Mouse (Mus musculus) MEL (cell line): ENCODE measurements around the gene Zfp637. TPM values are rescaled to one million over a fixed set of nuclear protein-coding genes. Genes with fewer than 3 reads are reported as not detected.
A peak's percentile ranks its signal among the peaks of the same experiment; 100 is the strongest.

Source experiments
- DNase-seq: peaks from one replicate; pipeline ENCODE4 v3.0.0; 2011; ENCODE audit warnings: low read depth, low spot score
- H3K27ac ChIP-seq: 2 replicates; pipeline ENCODE4 v1.5.1; 2012; ENCODE audit warnings: low read depth, mild to moderate bottlenecking, control low read depth, low read length, moderate library complexity; ENCODE audit not compliant: control insufficient read depth
- H3K27me3 ChIP-seq, 2 experiments: fragments of 150-350 bp in 1 of 2; sonication (generic) in 1 of 2; 2 replicates each; pipeline ENCODE4 v1.6.1; 2012; ENCODE audit warnings: low read length in 2 of 2, mild to moderate bottlenecking in 2 of 2, improper control_type of control experiment in 1 of 2, moderate library complexity in 1 of 2; ENCODE audit not compliant: insufficient read depth in 2 of 2, control insufficient read depth in 1 of 2
- H3K36me3 ChIP-seq, 2 experiments: 2 replicates each; pipeline ENCODE4 v1.6.1; 2012 to 2014; ENCODE audit warnings: low read length in 2 of 2, improper control_type of control experiment in 1 of 2, inconsistent platforms in 1 of 2, mild to moderate bottlenecking in 1 of 2; ENCODE audit not compliant: insufficient read depth in 2 of 2, control insufficient read depth in 1 of 2
- H3K4me1 ChIP-seq, 2 experiments: fragments of 150-350 bp in 1 of 2; sonication (generic) in 1 of 2; 2 replicates each; pipeline ENCODE4 v1.6.1; 2012; ENCODE audit warnings: low read length in 2 of 2, improper control_type of control experiment in 1 of 2, mild to moderate bottlenecking in 1 of 2; ENCODE audit not compliant: insufficient read depth in 2 of 2, control insufficient read depth in 1 of 2
- H3K4me3 ChIP-seq, 2 experiments: fragments of 150-350 bp in 1 of 2; sonication (generic) in 1 of 2; 2 replicates each; pipeline ENCODE4 v1.5.1; 2012; ENCODE audit warnings: low read depth in 2 of 2, low read length in 2 of 2, mild to moderate bottlenecking in 2 of 2, moderate library complexity in 2 of 2, control low read depth in 1 of 2, improper control_type of control experiment in 1 of 2; ENCODE audit not compliant: control insufficient read depth in 1 of 2, insufficient read depth in 1 of 2
- H3K79me2 ChIP-seq: 2 replicates; pipeline ENCODE4 v1.6.1; 2012; ENCODE audit warnings: mild to moderate bottlenecking, low read length, moderate library complexity; ENCODE audit not compliant: control insufficient read depth, poor library complexity, insufficient read depth
- H3K9ac ChIP-seq: 2 replicates; pipeline ENCODE4 v1.6.1; 2012; ENCODE audit warnings: low read depth, mild to moderate bottlenecking, control low read depth, low read length, moderate library complexity; ENCODE audit not compliant: control insufficient read depth, poor library complexity, severe bottlenecking
- H3K9me3 ChIP-seq: fragments of 150-350 bp; sonication (generic); replicated peaks from 2 replicates; pipeline ENCODE4 v1.6.1; 2012; ENCODE audit warnings: mild to moderate bottlenecking, low read length, improper control_type of control experiment, moderate library complexity; ENCODE audit not compliant: insufficient read depth
- BHLHE40 ChIP-seq: IDR thresholded peaks from 2 replicates; pipeline ENCODE4 v1.6.1; 2012; ENCODE audit warnings: low read depth, mild to moderate bottlenecking, inconsistent platforms, low read length, improper control_type of control experiment, borderline replicate concordance
- CHD2 ChIP-seq: IDR thresholded peaks from 2 replicates; pipeline ENCODE4 v1.6.1; 2011; ENCODE audit warnings: low read length, improper control_type of control experiment
- CTCF ChIP-seq, 3 experiments: IDR thresholded peaks in 2 of 3; conservative IDR thresholded peaks in 1 of 3; 2 replicates each; pipeline ENCODE4 v1.5.1; 2011 to 2012; ENCODE audit warnings: low read length in 3 of 3, low read depth in 2 of 3, mild to moderate bottlenecking in 2 of 3, improper control_type of control experiment in 1 of 3, inconsistent platforms in 1 of 3, mixed read lengths in 1 of 3, moderate library complexity in 1 of 3; ENCODE audit not compliant: control insufficient read depth in 1 of 3, insufficient read depth in 1 of 3, poor library complexity in 1 of 3, severe bottlenecking in 1 of 3
- E2F4 ChIP-seq: IDR thresholded peaks from 2 replicates; pipeline ENCODE4 v1.6.1; 2011; ENCODE audit warnings: low read depth, low read length, improper control_type of control experiment, borderline replicate concordance
- ELF1 ChIP-seq: IDR thresholded peaks from 2 replicates; pipeline ENCODE4 v1.6.1; 2014; ENCODE audit warnings: low read depth, mild to moderate bottlenecking, inconsistent platforms, low read length, improper control_type of control experiment, moderate library complexity
- EP300 ChIP-seq, 2 experiments: IDR thresholded peaks; 2 replicates each; pipeline ENCODE4 v1.6.1; 2011; ENCODE audit warnings: improper control_type of control experiment in 2 of 2, low read length in 2 of 2, low read depth in 1 of 2, mild to moderate bottlenecking in 1 of 2
- ETS1 ChIP-seq: IDR thresholded peaks from 2 replicates; pipeline ENCODE4 v1.6.1; 2012; ENCODE audit warnings: low read depth, mild to moderate bottlenecking, inconsistent platforms, low read length, improper control_type of control experiment, moderate library complexity
- GABPA ChIP-seq: IDR thresholded peaks from 2 replicates; pipeline ENCODE4 v1.6.1; 2012; ENCODE audit warnings: low read depth, mild to moderate bottlenecking, inconsistent platforms, low read length, improper control_type of control experiment, moderate library complexity
- GATA1 ChIP-seq: IDR thresholded peaks from 2 replicates; pipeline ENCODE4 v1.6.1; 2011; ENCODE audit warnings: low read depth, low read length, improper control_type of control experiment
- HCFC1 ChIP-seq: IDR thresholded peaks from 2 replicates; pipeline ENCODE4 v1.6.1; 2012; ENCODE audit warnings: low read depth, mild to moderate bottlenecking, inconsistent platforms, low read length, improper control_type of control experiment, moderate library complexity
- JUND ChIP-seq: IDR thresholded peaks from 2 replicates; pipeline ENCODE4 v1.6.1; 2011; ENCODE audit warnings: low read depth, mild to moderate bottlenecking, improper control_type of control experiment, low read length
- KAT2A ChIP-seq: conservative IDR thresholded peaks from 2 replicates; pipeline ENCODE4 v1.6.1; 2012; ENCODE audit warnings: low read depth, low read length, improper control_type of control experiment, inconsistent platforms
- MAFK ChIP-seq: IDR thresholded peaks from 2 replicates; pipeline ENCODE4 v1.6.1; 2011; ENCODE audit warnings: low read depth, mild to moderate bottlenecking, low read length, improper control_type of control experiment, borderline replicate concordance
- MAZ ChIP-seq: IDR thresholded peaks from 2 replicates; pipeline ENCODE4 v1.6.1; 2012; ENCODE audit warnings: low read depth, mild to moderate bottlenecking, inconsistent platforms, low read length, improper control_type of control experiment
- MEF2A ChIP-seq: IDR thresholded peaks from 2 replicates; pipeline ENCODE4 v1.6.1; 2014; ENCODE audit warnings: low read depth, mild to moderate bottlenecking, inconsistent platforms, low read length, improper control_type of control experiment; ENCODE audit not compliant: poor library complexity, insufficient replicate concordance, severe bottlenecking; ENCODE audit errors: extremely low read depth
- MXI1 ChIP-seq: IDR thresholded peaks from 2 replicates; pipeline ENCODE4 v1.6.1; 2011; ENCODE audit warnings: mild to moderate bottlenecking, low read depth, low read length, improper control_type of control experiment
- MYB ChIP-seq: IDR thresholded peaks from 2 replicates; pipeline ENCODE4 v1.6.1; 2011; ENCODE audit warnings: mild to moderate bottlenecking, low read depth, low read length, improper control_type of control experiment
- MYC ChIP-seq: IDR thresholded peaks from 2 replicates; pipeline ENCODE4 v1.6.1; 2011; ENCODE audit warnings: low read depth, mild to moderate bottlenecking, low read length, improper control_type of control experiment, moderate library complexity
- NELFE ChIP-seq: IDR thresholded peaks from 2 replicates; pipeline ENCODE4 v1.6.1; 2011; ENCODE audit warnings: low read depth, low read length, improper control_type of control experiment
- NRF1 ChIP-seq: IDR thresholded peaks from 2 replicates; pipeline ENCODE4 v1.6.1; 2014; ENCODE audit warnings: low read depth, mild to moderate bottlenecking, inconsistent platforms, low read length, improper control_type of control experiment, moderate library complexity; ENCODE audit not compliant: poor library complexity, insufficient read depth, severe bottlenecking
- POLR2A ChIP-seq, 2 experiments: IDR thresholded peaks; 2 replicates each; pipeline ENCODE4 v1.6.1; 2011 to 2012; ENCODE audit warnings: low read length in 2 of 2, mild to moderate bottlenecking in 2 of 2, control low read depth in 1 of 2, improper control_type of control experiment in 1 of 2, low read depth in 1 of 2, moderate library complexity in 1 of 2; ENCODE audit not compliant: control insufficient read depth in 1 of 2, insufficient read depth in 1 of 2, poor library complexity in 1 of 2
- RAD21 ChIP-seq: IDR thresholded peaks from 2 replicates; pipeline ENCODE4 v1.6.1; 2011; ENCODE audit warnings: mild to moderate bottlenecking, low read depth, low read length, improper control_type of control experiment
- RCOR1 ChIP-seq: IDR thresholded peaks from 2 replicates; pipeline ENCODE4 v1.6.1; 2012; ENCODE audit warnings: low read depth, mild to moderate bottlenecking, inconsistent platforms, low read length, improper control_type of control experiment
- TBP ChIP-seq: IDR thresholded peaks from 2 replicates; pipeline ENCODE4 v1.8.0; 2011; ENCODE audit warnings: low read depth, low read length, improper control_type of control experiment
- UBTF ChIP-seq: IDR thresholded peaks from 2 replicates; pipeline ENCODE4 v1.6.1; 2012; ENCODE audit warnings: low read depth, mild to moderate bottlenecking, inconsistent platforms, low read length, improper control_type of control experiment, moderate library complexity, borderline replicate concordance; ENCODE audit not compliant: insufficient read depth
- USF1 ChIP-seq: IDR thresholded peaks from 2 replicates; pipeline ENCODE4 v1.6.1; 2014; ENCODE audit warnings: low read depth, mild to moderate bottlenecking, inconsistent platforms, low read length, improper control_type of control experiment, moderate library complexity
- USF2 ChIP-seq, 2 experiments: IDR thresholded peaks; 2 replicates each; pipeline ENCODE4 v1.6.1; 2011 to 2012; ENCODE audit warnings: improper control_type of control experiment in 2 of 2, low read length in 2 of 2, borderline replicate concordance in 1 of 2, inconsistent platforms in 1 of 2, low read depth in 1 of 2, mild to moderate bottlenecking in 1 of 2; ENCODE audit not compliant: insufficient read depth in 1 of 2
- ZC3H11A ChIP-seq: IDR thresholded peaks from 2 replicates; pipeline ENCODE4 v1.6.1; 2012; ENCODE audit warnings: low read depth, mild to moderate bottlenecking, inconsistent platforms, low read length, improper control_type of control experiment
- ZKSCAN1 ChIP-seq: IDR thresholded peaks from 2 replicates; pipeline ENCODE4 v1.6.1; 2012; ENCODE audit warnings: low read depth, mild to moderate bottlenecking, inconsistent platforms, low read length, improper control_type of control experiment, moderate library complexity
- ZMIZ1 ChIP-seq: IDR thresholded peaks from 2 replicates; pipeline ENCODE4 v1.6.1; 2012; ENCODE audit warnings: low read depth, mild to moderate bottlenecking, inconsistent platforms, low read length, improper control_type of control experiment, moderate library complexity
- ZNF384 ChIP-seq: IDR thresholded peaks from 2 replicates; pipeline ENCODE4 v1.6.1; 2012; ENCODE audit warnings: low read depth, mild to moderate bottlenecking, inconsistent platforms, low read length, improper control_type of control experiment
- polyA plus RNA-seq, 2 experiments: library from polyadenylated mRNA; stranded (reverse) in 1 of 2; unstranded in 1 of 2; fragments of >175 nt in 1 of 2; fragments of >200 nt in 1 of 2; gene quantifications; 2 replicates each; pipeline versions ENCODE4 v1.2.1 to v1.2.4; 2012; ENCODE audit warnings: low replicate concordance in 2 of 2, low read depth in 1 of 2; ENCODE audit not compliant: insufficient read length in 2 of 2, insufficient read depth in 1 of 2, missing spikeins in 1 of 2
- total RNA-seq: library from RNA; depleted of rRNA; stranded (reverse); fragments of 300-350 nt; gene quantifications from 2 replicates; pipeline ENCODE4 v1.2.3, GENCODE M21; 2012

Zfp637 gene
- total and polyA plus RNA-seq, 3 experiments, result 52.4 to 53.8 TPM; not detected in 1

- TF ChIP-seq JUND (no peak), NRF1 (no peak), MYB (no peak), UBTF (no peak), ZC3H11A (no peak), E2F4 (no peak), TBP (no peak), ZMIZ1 (no peak), KAT2A (no peak), CHD2 (no peak), USF1 (no peak), MYC (0 out of 2 replicates have a peak, but pooled peaks have one; percentile 37), GABPA (no peak), MXI1 (0 out of 2 replicates have a peak, but pooled peaks have one; percentile 36)
- TF ChIP-seq, all 39 proteins: peak for 12
Measured at GRCm38 (mm10) chr6:117888032-117888431, 47.1 kb downstream of the Zfp637 start (continued).

DNA sequence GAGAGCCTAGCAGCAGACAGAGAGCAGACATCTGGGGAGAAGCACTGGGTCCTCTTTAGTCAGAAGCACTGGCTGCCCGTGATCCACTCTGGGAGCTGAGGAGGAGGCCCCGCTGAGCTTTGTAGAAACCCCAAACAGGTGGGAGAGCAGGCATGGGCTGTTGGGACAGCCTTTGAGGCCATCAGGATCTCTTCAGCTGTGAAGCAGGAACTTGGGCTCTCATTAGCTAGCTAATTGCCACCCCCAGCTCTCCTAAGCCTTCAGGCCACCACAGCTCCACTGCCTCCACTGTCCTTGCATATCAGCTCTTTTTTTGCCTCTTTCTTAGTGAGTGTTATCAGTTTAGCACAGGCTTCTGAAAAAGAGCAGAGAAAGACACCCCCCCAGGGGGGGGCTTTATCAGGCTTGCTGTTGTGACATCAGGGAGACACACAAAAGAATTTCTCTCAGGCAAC, 47.7 kb downstream of the Zfp637 start:
- H3K79me2 ChIP-seq, result peaks cover 10% of the 10 kb centered on the region
- peak overlapping the region; percentile 69 for H3K9ac ChIP-seq
- peak; percentile 95 for DNase-seq
- peak overlapping the region; percentile 18 to 28 for H3K4me3 ChIP-seq
- H3K36me3 ChIP-seq, result peaks cover 0 to 39% of the 10 kb centered on the region in 2 experiments; a peak in 2 of 4 replicates
- H3K27me3 ChIP-seq, result no peaks in the 10 kb centered on the region
- peaks cover 19 to 32% of the 10 kb centered on the region in 2 experiments for H3K4me1 ChIP-seq
- H3K9me3 ChIP-seq, result no peaks in the 10 kb centered on the region
- peak overlapping the region; percentile 98 for H3K27ac ChIP-seq
- TF ChIP-seq ZC3H11A (no peak), MYB (peak; percentile 72; the same call in 1 of the 2 replicates), ELF1 (no peak; the same call in 1 of the 2 replicates), RAD21 (no peak), MYC (peak; percentile 87), CTCF (IDR thresholded peaks at IDR 0.05 in 2 of 3, conservative IDR thresholded peaks at IDR 0.05 in 1 of 3; ENCODE audit: control insufficient read depth in 1 of 3, insufficient read depth in 1 of 3, low read depth in 2 of 3, low read length in 3 of 3, poor library complexity in 1 of 3, severe bottlenecking in 1 of 3) (no peak), GATA1 (peak; percentile 100), UBTF (no peak), ZNF384 (peak; percentile 96), GABPA (no peak), CHD2 (peak; percentile 62), RCOR1 (peak; percentile 96), E2F4 (no peak), NELFE (0 out of 2 replicates have a peak, but pooled peaks have one; percentile 25), MXI1 (peak; percentile 61; the same call in 1 of the 2 replicates), MEF2A (no peak), EP300 (IDR thresholded peaks at IDR 0.05; ENCODE audit: low read depth in 1 of 2, low read length in 2 of 2) (peak; percentile 99), USF2 (IDR thresholded peaks at IDR 0.05; ENCODE audit: borderline replicate concordance in 1 of 2, insufficient read depth in 1 of 2, low read depth in 1 of 2, low read length in 2 of 2) (no peak), POLR2A (IDR thresholded peaks at IDR 0.05; ENCODE audit: control insufficient read depth in 1 of 2, insufficient read depth in 1 of 2, low read depth in 1 of 2, low read length in 2 of 2, poor library complexity in 1 of 2) (peak in 1 of 2 experiments; percentile 38; a peak in 1 of 4 replicates), HCFC1 (peak; percentile 74), USF1 (no peak), MAFK (peak; percentile 87; the same call in 1 of the 2 replicates), MAZ (peak; percentile 99), BHLHE40 (no peak; the same call in 1 of the 2 replicates), ETS1 (peak; percentile 98), ZKSCAN1 (no peak), TBP (peak; percentile 88)
